Comparison of ENCODE assay signal across 24 mouse cellular contexts in the genomic region with DNA sequence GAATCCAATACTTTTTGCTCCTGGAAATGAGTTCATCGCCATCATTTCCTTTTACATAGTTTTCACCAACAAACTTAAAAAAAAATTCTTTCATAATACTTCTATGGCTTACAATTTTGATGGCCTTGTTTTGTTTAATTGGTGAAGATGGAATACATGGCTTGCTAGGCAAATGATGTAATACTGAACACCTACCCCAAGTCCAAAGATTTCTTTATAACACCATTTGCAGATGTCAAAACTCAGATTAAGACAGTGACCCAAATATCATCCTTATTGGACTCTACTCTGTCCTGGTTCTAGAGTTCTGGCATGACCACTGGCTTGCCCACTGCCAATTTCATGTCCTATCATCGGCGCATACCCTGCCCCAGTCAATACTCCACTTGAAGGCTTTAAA. TPM values are rescaled to one million over a fixed set of nuclear protein-coding genes. Genes with fewer than 3 reads are reported as not detected.
DNase-seq lines count a peak whose midpoint lies in the region; ATAC-seq and TF ChIP-seq lines count a peak whose summit lies in the region.
"Had no signal": no experiment of that assay in that cellular context is flagged by ENCODE, and none has a peak within 500 bp of the region (broad histone marks: within the 10 kb centered on the region; RNA-seq: fewer than 3 reads in every experiment).

No protein-coding gene starts in this region.

- WGBS in liver, adult 2 months = 24% methylated on average over 3 of the region's 3 CpGs
- 97% methylated on average over 3 of the region's 3 CpGs for WGBS in liver, embryonic 11.5 days

- no peak overlapping the region for H3K4me3 ChIP-seq in liver, adult 2 months (ENCODE audit: insufficient read depth, low read depth, low read length)
- no peak overlapping the region for H3K4me3 ChIP-seq in liver, embryonic 11.5 days (ENCODE audit: low read depth, low read length)

- peaks cover 17% of the 10 kb centered on the region for H3K4me1 ChIP-seq in liver, adult 2 months (ENCODE audit: control insufficient read depth, insufficient read depth, low read length)
- no peaks in the 10 kb centered on the region for H3K4me1 ChIP-seq in liver, embryonic 11.5 days (replicated peaks; ENCODE audit: control insufficient read depth, insufficient read depth, low read length)

- H3K27me3 ChIP-seq in liver, adult 2 months (ENCODE audit: control insufficient read depth, insufficient read depth, low read length) = no peaks in the 10 kb centered on the region
- no peaks in the 10 kb centered on the region for H3K27me3 ChIP-seq in liver, embryonic 11.5 days (replicated peaks; ENCODE audit: control insufficient read depth, insufficient read depth, low read length)
- H3K27me3 ChIP-seq: CH12.LX, Patski had no signal

- H3K9ac ChIP-seq in liver, adult 2 months (ENCODE audit: low read depth, low read length) = no peak overlapping the region
- H3K9ac ChIP-seq in liver, embryonic 11.5 days (ENCODE audit: low read depth, low read length) = no peak overlapping the region

- peaks cover 2% of the 10 kb centered on the region; the same call in 1 of the 2 replicates for H3K79me2 ChIP-seq in liver, adult 2 months (ENCODE audit: control insufficient read depth, insufficient read depth, low read length)

- no peak for TF ChIP-seq POLR2A in liver, adult 2 months (IDR thresholded peaks at IDR 0.05; ENCODE audit: extremely low read depth, insufficient read depth, low read length)

- H3K27ac ChIP-seq in liver, adult 2 months (replicated peaks; ENCODE audit: insufficient read depth, low read depth, low read length) = no peak overlapping the region
- H3K27ac ChIP-seq in liver, embryonic 11.5 days (ENCODE audit: low read depth, low read length) = no peak overlapping the region

- no peaks in the 10 kb centered on the region for H3K9me3 ChIP-seq in liver, embryonic 11.5 days (ENCODE audit: control insufficient read depth, low read length)
- H3K9me3 ChIP-seq: G1E had no signal

- peak; percentile 95 for DNase-seq in liver, adult 2 months (ENCODE audit: extremely low read depth, low read depth, low spot score)
- no peak for DNase-seq in liver, embryonic 11.5 days (ENCODE audit: low spot score)
- DNase-seq: adrenal gland, adult 2 months; adrenal gland, adult 8-10 months; adrenal gland, postnatal 10 days; adrenal gland, postnatal 14 days; adrenal gland, postnatal 25 days; adrenal gland, postnatal 36 days; B cell, adult 2 months; cerebellum, adult 11 months; cerebellum, adult 11-12 months; cerebellum, adult 18-20 months; cerebellum, adult 2 months had no signal

- H3K4me2 ChIP-seq in liver, embryonic 11.5 days = no peak overlapping the region

- H3K36me3 ChIP-seq in liver, adult 2 months (ENCODE audit: control insufficient read depth, insufficient read depth, low read length) = peaks cover 4% of the 10 kb centered on the region
- H3K36me3 ChIP-seq in liver, embryonic 11.5 days (ENCODE audit: control insufficient read depth, insufficient read depth, low read length) = no peaks in the 10 kb centered on the region

- no peak for ATAC-seq in liver, embryonic 11.5 days (replicated peaks; ENCODE audit: low FRiP score)
- ATAC-seq: activated CD4-positive, CD25-positive, alpha-beta regulatory T cell, adult 4 months; CD4-positive, CD25-positive, alpha-beta regulatory T cell, adult 4 months had no signal

- no peak for TF ChIP-seq CTCF in liver, adult 2 months (IDR thresholded peaks at IDR 0.05; ENCODE audit: low read depth, low read length)

RNA-seq across cellular contexts. Expression of a gene that starts 40.3 kb away (rescaled TPM):
- 24.9 and 27.9 TPM in 2 replicates for total RNA-seq in liver, adult 2 months (2014; rRNA removed)
- polyA plus RNA-seq in liver, adult 2 months (2012; rRNA removed) = 33.0 and 33.6 TPM in 2 replicates
- 62.4 and 69.8 TPM in 2 replicates for polyA plus RNA-seq in liver, embryonic 11.5 days (2014; fragmentation: Nextera tagmentation; extraction: Ambion mirVana)
- total RNA-seq: MEL had no signal

RNA-seq across cellular contexts. Expression of a gene that starts 54.7 kb away (rescaled TPM):
- total RNA-seq in liver, adult 2 months (2014; rRNA removed) = not detected in 2 replicates
- polyA plus RNA-seq in liver, adult 2 months (2012; rRNA removed) = not detected in 2 replicates
- not detected in 2 replicates for polyA plus RNA-seq in liver, embryonic 11.5 days (2014; fragmentation: Nextera tagmentation; extraction: Ambion mirVana)
- total RNA-seq: adrenal gland, adult 18-20 months; adrenal gland, adult 2 months; adrenal gland, postnatal 10 days; adrenal gland, postnatal 14 days; adrenal gland, postnatal 25 days; adrenal gland, postnatal 36 days; adrenal gland, postnatal 4 days; CH12.LX; ES-E14; G1E; MEL had no signal
- polyA plus RNA-seq: activated CD4-positive, CD25-positive, alpha-beta regulatory T cell, adult 4 months; adrenal gland, adult 2 months; brain, embryonic 14.5 days; C2C12; CD4-positive, CD25-positive, alpha-beta regulatory T cell, adult 4 months; G1E; Patski had no signal
